Mouse (Mus musculus) cerebellum, postnatal 36 days (tissue): ENCODE measurements around the gene Pa2g4.
"Not testable (repeated sequence)": the region's sequence is repeated elsewhere in the genome, so short reads cannot be mapped to it uniquely, and the experiment has no call there.

Experiments
- DNase-seq, 2 experiments: peaks; one replicate each; pipeline ENCODE4 v3.0.0; 2021 to 2022; ENCODE audit warnings: mixed read lengths in 2 of 2

The Pa2g4 gene

DNA sequence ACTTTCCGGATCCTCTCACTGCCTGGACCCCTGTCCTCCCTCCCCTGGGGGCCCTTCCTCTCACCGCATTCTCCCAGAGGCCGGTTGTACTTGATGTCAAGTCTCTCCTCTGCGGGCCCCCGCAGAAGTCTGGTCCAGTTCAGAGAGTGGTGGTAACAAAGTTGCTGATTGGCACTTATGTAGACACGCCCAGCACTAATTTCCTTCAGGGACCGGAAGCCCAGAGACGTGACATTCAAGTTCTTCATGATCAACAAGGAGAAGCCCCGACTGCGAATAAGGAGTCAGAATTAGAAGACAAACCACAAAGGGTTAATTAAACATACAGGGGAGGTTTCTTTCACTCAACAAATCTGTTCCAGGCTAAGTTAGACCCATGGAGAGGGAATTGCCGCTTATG lies 12.5 kb upstream of the Pa2g4 start:
- DNase-seq: no peak

DNA sequence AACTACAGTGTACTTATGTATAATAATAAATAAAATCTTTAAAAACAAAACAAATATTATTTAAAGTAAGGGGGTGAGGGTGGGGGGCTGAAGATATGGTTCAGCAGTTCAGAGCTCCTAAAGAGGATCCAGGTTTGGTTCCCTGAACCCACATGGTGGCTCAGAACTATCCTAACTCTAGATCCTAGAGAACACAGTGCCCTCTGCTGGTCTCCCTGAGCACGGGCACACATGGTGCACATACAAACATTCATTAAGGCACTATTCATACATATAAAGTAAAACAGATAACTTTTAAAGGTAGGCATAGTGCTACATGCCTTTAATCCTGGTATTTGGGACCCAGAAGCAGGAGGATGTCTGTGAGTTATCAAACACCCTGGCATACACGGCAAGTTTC lies 9.3 kb upstream of the Pa2g4 start:
- DNase-seq: no peak

DNA sequence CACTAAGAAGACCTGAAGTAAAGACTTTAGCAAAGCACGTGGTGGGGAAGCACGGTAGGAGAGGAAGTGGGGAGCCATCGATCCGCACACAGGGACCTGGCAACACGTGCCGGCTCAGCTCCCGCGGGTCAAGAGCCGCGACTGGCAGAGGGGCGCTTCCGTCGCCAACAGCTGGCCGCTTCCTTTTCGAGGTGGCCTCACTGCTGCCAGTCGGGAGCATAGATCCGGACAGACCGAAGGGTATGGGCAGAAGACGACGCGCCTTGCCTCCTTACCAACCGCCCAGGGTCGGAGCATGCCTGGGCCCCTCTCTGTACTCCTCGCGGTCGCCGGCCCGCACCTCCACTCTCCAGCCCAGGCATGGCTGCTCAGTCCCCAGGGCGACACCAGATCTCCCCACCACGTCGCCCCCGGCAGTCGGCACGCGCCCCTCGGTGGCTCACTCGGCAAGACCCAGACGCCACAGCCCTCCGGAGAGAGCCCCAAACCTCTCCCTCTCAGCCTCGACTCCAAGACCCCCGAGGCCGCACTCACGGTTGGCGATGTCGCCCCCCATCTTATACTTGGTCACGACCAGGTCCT lies 490 bp downstream of the Pa2g4 start:
- peak in 1 of 2 experiments; percentile 38 for DNase-seq

DNA sequence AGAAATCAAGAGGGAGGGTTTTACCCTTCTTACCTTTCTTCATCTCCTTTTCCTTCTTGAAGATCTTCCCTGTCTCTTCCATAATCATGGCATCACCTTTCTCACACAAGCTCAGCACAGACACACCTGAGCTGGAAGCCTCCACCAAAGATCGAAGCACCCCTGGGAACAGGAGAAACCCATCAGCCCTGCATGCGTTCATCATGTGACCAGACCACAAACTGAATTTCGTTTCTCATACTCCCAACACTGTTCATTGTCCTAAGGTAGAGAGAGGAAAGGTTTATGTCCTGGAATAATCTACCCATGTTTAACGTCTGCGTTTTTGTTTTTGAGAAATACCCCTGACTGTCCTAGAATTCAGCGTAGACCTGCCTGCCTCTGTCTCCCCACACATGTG lies 2.2 kb downstream of the Pa2g4 start:
- DNase-seq: no peak

DNA sequence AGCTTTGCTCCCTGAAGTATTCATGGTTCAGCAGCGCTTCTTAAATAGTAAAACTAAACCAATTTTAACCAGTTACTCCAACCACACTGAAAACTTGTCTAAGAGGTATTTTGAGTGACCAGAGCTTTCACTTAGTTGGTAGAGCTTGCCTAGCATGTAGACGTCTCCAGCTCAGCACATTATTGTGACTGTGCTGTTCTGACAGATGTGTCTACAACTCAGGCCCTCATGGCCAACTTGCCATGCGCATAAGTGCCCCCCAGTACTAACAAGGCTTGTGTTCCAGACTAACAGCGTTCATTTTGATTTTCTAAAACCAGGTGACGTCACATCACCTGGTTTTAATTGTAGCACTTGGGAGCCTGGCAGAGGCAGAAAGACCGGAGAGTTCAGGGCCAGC lies 8.8 kb downstream of the Pa2g4 start:
- DNase-seq: no peak

DNA sequence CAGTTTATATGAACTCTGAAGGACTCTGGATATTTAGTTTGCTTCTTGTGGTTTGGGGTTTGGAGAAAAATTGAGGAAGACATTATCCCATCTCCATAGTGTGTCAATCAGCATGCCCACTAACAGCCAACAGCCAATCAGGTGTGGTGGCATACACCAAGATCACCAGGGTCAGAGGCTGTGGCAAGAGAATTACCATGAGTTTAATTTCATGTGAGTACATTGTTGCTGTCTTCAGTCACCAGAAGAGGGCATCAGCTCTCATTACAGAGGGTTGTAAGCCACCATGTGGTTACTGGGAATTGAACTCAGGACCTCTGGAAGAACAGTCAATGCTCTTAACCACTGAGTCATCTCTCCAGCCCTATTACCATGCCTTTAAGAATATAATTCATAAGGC lies 9.5 kb downstream of the Pa2g4 start:
- no peak for DNase-seq

DNA sequence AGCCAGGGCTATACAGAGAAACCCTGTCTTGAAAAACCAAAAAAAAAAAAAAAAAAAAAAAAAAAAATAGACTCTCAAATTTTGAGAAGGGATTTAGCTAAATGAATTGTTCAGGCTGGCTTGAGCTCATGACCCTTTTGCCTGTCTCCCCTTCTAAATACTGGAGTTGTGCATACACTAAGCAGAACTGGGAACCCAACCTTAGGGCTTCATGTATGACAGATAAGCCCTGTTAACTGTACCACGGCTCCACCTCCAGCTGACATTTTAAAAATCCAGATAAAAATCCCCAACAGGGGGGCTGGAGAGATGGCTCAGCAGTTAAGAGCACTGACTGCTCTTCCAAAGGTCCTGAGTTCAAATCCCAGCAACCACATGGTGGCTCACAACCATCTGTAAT lies 10.2 kb downstream of the Pa2g4 start:
- not testable (repeated sequence) for DNase-seq

DNA sequence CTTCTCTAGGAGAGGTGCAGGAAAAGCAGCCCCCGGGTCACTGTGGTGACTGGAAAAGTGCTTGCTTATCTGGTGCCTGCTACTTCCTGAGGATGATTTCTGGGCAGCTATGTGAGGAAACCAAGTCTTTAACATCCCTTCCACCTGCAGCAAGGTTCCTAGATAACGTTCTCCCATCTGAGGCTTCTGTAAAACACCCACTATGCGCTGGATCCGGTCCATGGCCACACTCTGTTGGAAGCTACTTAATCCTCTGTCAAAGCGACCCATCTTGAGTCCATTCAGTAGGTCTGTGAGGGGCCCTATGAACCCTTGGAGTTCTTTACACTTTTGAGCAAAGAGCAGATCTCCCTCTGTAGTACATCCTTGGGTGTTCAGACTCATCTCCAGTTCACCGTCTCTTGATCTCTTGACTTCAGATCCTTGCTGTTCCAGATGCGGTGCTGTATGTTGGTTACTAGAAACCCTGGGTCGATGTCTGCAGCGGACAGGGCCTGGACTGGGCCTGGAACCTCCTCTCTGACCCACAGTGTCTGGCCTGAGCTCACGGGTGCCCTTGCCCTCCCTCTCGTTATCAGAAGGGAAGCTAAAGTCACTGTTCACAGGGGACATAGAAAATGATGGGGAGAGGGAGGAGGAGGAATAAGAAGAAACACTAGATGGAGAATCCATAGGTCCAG lies 15.5 kb downstream of the Pa2g4 start:
- not testable (repeated sequence) for DNase-seq

DNA sequence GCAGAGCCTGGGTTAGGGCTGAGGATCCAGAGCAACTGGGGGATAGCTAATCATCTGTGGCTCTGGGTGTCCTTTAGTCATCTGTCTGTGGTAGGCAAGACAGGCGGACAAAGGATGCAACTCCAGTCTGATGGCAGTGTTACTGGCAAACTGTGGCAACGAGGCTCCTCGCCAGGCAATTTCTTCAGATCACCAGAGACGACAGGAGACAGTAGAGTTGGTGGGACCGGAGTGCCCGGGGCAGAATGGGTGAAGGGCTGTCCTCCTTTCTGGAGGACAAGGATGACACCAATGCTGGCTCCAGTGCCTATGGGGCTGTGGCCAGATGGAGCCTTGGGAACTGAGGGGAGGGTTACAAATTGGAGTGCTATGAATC lies 16.1 kb downstream of the Pa2g4 start:
- DNase-seq: peak; percentile 36 to 38

DNA sequence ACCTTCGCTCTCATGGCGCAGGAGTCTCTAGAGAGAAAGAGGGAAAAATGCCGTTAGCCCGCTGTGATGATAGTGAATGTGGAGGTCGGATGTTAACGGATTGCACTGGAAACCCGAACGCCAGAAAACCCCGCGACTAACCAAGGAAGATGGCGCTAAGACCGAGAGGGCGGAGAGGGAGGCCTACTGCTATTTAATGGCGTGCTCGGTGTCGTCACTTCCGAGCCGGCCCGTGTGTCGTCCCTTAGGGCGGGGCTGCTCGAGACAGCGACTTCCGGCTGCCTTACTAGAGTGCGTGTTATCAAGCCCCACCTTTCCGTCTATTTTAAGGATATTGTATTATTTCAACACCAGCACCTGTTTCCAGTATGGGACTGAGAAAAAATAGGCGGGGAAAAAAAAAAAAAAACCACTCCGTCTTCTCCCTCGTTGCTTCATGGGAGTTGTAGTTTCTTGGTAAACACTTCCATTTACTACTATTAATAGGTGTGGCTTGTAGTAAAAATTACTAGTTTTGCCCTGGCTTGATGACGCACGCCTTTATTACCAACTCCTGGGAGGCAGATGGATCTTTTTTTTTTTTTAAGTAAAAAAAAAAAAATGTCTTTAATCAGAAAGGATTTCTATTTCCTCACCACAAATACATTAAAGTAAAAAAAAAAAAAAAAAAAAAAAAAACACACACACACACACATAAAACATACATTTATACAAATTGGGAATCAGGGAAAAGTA lies 16.7 kb downstream of the Pa2g4 start, which contains the start of gene Rpl41:
Rpl41 (minus strand) TSS at position 359 of the 735 bp plus-strand sequence.
- peak; percentile 88 to 90 for DNase-seq

DNA sequence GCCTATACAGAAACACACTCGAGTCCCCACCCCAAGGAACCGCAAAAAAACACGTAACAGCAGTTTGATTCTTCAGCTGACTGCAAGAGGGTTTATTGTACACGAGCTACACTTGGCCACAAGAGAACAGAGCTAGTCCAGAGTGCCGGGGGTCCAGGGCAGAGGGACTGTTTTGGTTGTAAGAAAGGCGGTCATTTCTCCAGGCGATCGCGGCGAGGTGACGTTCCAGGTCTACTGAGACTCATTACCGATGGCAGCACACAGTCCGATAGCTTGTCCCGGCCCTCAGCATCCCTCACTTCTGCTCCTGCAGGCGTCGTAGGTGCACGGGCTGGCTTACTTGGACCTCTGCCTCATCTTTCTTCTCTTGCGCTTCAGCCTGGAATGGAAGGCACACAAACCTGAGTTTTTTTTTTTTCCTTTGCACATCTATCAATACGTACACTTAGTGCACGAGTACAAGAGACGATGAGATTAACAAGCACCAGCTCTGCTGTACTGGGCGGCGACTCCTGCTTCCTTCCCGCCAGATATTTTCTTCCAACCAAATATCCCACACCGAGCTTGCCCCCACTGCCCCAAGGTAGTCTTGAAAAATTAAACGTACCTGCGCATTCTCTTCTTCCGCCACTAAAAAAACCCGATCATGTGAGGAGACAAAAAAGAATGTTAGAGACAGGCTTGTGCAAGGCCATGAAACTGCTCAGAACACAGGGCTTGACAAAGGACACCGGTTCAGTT lies 17.6 kb downstream of the Pa2g4 start:
- peak in 1 of 2 experiments; percentile 59 for DNase-seq

DNA sequence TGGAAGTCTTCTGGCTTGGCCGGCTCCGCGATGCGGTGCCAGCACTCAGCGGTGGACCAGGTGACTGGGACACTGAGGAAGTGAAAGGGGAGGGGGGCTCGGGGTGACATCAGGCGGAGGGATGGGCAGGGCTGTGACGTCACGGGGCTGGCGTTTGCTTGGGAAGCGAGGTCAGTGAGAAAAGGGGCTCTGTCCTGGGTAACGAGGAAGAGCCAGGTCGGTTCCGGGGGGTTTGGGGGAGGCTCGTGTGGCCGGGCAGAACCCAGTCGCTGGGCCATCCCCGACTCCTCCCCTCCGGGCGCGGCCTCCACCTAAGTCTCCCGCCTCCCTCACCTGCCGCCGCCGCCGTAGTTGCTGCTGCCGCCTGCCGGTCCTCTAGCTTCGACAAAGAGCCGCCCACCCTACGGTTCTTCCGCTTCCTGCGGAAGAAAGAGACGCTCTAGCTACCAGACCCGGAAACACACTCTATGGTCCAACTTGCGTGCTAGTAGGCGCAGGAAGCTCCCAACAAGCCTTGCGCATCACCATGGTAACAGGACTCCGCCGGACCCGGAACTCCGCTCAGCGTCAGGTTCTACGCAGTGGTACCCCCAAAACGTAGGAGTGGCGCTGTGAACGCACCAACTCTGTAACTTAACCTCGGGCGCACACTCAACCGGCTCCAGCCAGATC lies 18.3 kb downstream of the Pa2g4 start, which contains the start of gene Zc3h10:
Zc3h10 (minus strand) TSS at position 414 of the 672 bp plus-strand sequence.
- peak; percentile 93 for DNase-seq

DNA sequence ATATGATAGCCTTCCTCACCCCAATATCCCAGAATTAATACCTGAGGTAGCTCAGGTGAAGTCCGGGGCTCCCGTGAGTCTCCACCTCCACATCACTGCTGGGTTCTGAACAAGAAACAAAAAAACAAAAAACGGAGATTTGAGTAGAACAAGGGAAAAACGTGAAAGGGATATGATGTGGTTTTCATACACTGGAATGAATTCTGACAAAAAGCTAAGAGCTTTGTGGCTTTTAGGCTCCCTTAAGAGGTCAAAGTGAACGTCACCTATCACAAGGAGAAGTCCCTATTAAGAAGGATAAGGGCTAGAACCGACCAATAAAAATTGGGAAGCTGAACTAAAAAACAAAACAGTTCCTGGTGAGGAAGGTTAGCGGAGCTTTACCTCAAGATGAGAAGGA lies 19.0 kb downstream of the Pa2g4 start:
- no peak for DNase-seq

DNA sequence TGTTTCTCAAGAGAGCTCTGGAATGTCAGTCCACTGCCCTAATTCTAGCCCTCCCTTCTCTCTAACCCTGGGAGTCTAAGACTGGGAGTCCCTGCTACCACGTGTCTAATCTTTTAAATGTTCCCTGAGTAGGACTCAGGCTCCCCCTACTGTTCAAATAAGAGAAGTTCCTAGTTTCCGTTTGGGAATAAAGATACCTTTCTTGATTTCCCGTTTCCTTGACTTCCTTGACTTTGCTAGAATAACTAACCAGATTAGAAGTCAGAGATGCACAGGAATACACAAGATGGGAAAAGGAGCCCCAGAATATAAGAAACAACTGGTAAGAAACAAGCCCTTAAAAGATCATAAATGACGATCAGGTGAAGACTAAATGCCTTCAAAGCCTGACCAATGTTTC lies 19.4 kb downstream of the Pa2g4 start:
- DNase-seq: no peak

DNA sequence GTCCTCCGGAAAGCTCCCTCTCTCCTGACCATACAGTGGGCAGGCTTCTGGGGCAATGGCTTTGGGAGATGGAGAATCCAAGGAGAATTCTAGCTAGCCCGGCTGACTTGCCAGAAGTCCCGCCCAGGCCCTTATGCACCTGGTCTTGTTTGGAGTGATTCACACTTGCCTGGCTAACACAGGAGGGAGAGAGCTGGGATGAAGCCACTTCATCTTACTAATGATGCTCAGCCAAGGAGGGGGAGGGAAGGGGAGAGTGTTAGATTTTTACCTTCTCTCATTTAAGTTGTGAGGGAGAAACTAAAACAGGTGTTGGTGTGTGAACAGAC lies 20.3 kb downstream of the Pa2g4 start:
- no peak for DNase-seq

DNA sequence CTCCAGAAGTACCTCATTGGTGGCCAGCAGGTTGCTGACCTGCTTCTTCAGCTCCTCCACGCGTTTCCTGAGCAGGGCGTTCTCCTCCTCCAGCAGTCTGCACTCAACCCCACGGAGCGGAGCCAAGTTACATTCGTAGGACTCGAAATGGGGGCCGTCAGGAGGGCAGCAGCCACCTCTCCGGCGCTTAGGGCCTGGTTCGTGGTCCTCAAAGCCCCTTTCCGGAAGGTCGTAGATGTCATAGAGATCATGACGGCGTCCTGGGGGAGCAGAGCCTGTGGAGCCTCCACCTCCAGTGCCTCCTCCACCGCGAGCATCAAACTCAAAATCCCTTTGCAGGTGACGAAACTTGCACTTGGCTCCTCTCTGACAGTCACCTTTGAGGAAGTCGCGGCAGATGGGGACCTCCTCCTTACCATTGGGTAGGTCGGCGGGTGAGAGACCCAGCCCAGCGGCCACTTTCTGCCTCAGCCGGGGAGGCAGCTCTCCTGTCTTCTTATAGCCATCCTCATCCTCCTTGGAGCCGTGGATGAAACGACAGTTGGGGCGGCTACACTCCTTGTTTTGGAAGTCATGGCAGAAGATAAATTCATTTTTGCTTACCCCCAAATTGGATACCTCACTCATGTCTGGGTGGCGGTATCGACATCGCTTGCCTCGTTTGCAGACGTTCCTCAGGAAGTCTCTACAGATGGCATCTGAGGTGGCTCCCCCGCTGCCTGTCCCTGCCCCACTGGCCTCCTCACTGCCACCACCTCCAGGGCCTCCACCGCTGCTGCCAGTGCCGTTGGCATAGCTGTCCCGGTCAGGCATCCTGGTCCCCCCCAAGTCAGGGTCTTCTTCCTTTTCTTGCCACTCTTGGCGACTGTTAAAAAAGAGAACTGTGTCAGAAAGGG lies 20.9 kb downstream of the Pa2g4 start:
- no peak for DNase-seq

DNA sequence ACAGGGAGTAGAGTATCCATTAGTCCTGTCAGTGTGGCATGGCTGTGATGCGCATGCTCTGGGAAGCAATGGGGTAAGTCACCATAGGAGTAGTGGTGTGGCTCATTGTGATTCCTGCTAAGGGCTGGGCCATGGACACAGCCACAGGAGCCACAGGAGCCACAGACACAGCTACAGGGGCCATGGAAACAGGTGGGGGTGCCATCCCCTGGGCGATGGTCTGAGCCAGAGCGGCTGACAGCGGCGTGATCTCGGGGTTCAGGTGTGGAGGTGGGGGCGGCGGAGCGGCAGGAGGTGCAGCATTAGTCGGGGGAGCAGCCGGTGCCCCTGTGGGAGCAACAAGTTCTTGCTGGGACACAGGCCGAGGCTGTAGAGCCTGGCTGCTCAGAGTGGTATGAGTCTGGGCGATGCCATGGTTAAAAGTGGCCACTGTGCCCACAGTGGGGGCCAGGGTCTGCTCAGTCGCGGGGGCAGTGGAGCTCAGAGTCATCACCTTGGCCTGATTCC lies 21.6 kb downstream of the Pa2g4 start:
- no peak for DNase-seq

DNA sequence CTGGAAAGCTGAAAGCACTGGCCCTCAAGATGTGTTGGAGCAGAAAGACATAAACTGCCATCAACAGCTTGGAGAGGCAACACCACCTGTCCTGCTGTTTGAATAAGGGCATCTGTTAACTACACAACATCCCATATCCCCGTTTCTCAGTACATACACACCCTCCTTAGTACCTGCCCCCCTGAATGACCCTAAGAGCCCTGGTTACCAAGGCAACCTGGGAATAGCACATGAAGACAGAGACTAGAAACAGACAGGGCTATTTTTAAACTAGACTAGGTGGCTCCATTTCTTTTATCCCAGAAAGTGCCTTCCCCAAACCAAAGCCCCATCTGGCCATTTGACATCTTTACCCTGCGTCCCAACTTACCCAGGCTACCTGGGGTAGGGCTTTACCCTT lies 22.7 kb downstream of the Pa2g4 start:
- DNase-seq: no peak

DNA sequence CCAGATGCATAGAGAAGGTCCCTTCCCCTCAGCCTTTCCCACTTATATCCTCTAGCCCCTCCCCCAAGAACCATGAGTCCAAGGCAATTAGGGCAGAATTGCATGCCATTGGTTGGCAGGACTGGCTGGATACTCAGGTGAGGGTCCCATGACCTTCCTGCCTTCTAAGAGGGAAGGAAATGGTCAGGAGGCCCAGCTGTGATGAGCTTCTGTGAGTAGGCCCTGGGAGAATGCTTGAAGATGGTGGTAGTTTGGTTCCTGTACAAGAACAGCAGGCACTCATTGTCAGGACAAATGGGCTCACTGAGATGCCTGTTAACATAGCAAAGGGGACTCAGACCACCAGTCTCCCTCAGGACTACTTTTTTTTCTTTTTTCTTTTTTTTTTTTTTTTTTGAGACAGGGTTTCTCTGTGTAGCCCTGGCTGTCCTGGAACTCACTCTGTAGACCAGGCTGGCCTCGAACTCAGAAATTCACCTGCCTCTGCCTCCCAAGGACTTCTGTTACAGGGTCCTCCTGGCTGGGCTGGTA lies 27.4 kb downstream of the Pa2g4 start:
- DNase-seq: no peak

DNA sequence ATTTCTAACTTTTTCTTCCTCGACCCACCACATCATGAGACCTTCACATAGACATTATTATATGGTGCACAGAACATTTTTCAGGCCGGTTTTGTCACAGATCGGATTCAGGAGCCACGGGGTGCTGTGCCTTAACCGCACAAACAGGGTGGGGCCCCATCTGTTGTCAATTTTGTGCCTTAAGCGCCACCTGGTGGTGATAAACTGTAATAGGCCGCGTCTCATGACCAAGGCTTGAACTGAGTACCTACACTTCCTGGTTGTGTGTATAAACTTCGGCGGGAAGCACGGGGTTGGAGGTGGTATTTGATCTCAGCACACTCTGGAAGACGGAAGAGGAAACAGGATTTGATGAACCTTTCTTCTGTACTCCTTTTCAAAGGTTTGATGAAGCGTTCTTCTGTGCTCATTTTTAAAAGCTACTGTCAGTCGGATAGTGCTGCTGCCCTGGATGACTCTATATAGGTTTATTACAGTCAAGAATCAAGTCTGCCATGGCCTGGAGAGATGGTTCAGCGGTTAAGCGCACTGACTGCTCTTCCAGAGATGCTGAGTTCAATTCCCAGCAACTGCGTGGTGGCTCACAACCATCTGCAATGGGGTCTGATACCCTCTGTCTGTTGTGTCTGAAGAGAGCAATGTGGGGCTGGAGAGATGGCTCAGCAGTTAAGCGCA lies 29.4 kb downstream of the Pa2g4 start:
- peak; percentile 88 to 94 for DNase-seq
